Mouse (Mus musculus): ENCODE data around the gene Sbno2. TPM values are rescaled to one million over a fixed set of nuclear protein-coding genes. Genes with fewer than 3 reads are reported as not detected.
A peak's percentile ranks its signal among the peaks of the same experiment; 100 is the strongest.

Gene Sbno2
- polyA plus RNA-seq, 1 experiment from 2014 or later, result 15.0 TPM

DNA sequence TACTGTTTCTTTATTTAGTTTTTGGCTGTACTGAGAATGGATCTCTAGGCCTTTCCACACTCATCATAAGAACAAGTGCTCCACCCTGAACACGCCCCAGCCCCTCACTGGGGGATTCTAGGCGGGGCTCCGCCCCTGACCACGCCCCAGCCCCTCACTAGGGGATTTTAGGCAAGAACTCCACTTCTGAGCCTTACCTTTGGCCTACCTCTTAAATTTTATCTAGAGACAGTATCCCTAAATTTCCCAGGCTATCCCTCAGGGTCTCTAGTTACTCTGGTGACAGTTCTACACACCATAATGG is 80.4 kb downstream of the Sbno2 start:
- H3K4me2 ChIP-seq, result no peak overlapping the region
- no peaks in the 10 kb centered on the region for H3K27me3 ChIP-seq (replicated peaks)
- H3K4me1 ChIP-seq, result peaks cover 60% of the 10 kb centered on the region
- 53% methylated on average over 4 of the region's 4 CpGs for WGBS (ENCODE audit: insufficient replicate concordance)
- no peak overlapping the region for H3K9ac ChIP-seq
- no peak for ATAC-seq
- no peaks in the 10 kb centered on the region for H3K9me3 ChIP-seq (replicated peaks)
- no peak overlapping the region for H3K4me3 ChIP-seq
- H3K36me3 ChIP-seq, result peaks cover 93% of the 10 kb centered on the region
- peak overlapping the region; percentile 20; the same call in 1 of the 2 replicates for H3K27ac ChIP-seq

DNA sequence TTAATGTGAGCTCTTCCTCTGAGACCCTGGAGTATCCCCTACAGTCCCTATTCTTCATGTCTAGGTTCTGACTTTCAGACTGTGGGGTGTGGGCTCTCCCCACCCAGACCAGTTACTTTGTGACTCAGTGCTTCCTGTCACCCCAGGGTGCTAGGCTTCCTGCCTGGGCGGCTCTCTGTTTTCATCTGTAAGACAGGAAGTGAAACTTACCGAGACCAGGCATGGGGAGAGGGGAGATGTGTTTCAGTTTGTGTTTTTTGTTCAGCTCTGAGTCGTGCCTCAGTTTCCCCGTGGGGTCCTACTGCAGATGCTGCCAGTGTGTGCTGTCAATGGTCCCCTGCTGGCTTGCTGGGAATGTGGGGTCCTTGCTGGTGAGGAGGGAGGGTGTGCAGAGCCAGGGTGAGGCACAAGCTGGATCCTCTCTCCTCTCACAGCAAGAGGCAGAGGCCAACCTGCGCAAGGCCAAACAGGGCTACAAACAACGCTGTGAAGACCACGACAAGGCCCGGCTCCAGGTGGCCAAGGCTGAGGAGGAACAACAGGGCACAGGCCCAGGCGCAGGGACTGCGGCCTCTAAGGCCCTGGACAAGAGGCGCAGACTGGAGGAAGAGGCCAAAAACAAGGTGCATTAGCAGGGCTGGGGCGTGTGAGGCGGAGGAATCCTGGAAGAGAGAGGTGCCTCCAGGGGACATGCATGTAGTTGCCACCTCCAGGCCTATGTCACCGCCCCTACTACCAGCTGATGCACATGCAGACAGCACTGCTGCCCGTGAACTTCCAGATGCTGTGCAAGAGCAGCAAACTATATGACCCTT is 80.9 kb downstream of the Sbno2 start:
- Histone ChIP-seq H3K27me3 (replicated peaks) (no peaks in the 10 kb centered on the region), H3K9ac (no peak overlapping the region; the same call in 1 of the 2 replicates), H3K4me1 (peaks cover 65% of the 10 kb centered on the region), H3K9me3 (replicated peaks) (no peaks in the 10 kb centered on the region), H3K27ac (peak overlapping the region; percentile 43), H3K4me2 (no peak overlapping the region), H3K4me3 (no peak overlapping the region), H3K36me3 (peaks cover 92% of the 10 kb centered on the region)
- ATAC-seq, result no peak
- WGBS (ENCODE audit: insufficient replicate concordance), result 76% methylated on average over 15 of the region's 15 CpGs

DNA sequence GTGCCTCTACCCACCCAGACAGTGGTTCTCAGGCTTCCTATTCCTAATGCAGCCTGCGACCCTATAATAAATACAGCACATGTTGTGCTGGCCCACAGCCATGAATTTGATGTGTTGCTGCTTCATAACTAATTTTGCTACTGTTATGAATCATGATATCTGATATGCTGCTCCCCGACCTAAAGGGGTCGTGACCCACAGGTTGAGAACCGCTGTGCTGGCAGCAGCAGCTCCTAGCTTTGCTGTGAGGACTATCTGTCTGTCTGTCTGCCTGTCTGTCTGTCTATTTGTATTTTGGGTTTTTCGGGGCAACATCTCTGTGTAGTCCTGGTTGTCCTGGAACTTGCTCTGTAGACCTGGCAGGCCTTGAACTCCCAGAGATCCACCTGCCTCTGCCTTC is 81.6 kb downstream of the Sbno2 start:
- no peak for ATAC-seq
- Histone ChIP-seq H3K27me3 (replicated peaks) (no peaks in the 10 kb centered on the region), H3K4me2 (no peak overlapping the region), H3K4me3 (no peak overlapping the region), H3K36me3 (peaks cover 85% of the 10 kb centered on the region), H3K9me3 (replicated peaks) (no peaks in the 10 kb centered on the region), H3K27ac (peak overlapping the region; percentile 43; the same call in 1 of the 2 replicates), H3K4me1 (peaks cover 72% of the 10 kb centered on the region), H3K9ac (no peak overlapping the region)
- WGBS (ENCODE audit: insufficient replicate concordance), result 79% methylated on average over 5 of the region's 5 CpGs

DNA sequence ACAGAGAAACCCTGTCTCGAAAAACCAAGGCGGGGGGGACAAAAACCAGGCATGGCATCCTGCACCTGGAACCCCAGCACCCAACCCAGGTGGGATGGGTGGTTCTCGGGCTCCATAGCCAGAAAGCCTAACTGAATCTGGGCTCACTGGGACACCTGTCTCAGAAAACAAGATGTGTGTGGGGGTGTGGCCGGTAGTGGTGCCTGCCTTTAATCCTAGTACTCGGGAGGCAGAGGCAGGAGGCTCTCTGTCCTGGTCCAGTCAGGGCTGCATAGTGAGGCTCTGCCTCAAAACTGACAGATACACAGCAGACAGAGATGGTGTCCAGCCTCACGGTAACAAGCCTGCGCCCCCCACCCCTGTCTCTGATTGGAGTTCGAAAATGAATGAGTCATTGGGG is 82.6 kb downstream of the Sbno2 start:
- Histone ChIP-seq H3K9ac (no peak overlapping the region), H3K4me2 (no peak overlapping the region), H3K4me1 (peaks cover 69% of the 10 kb centered on the region), H3K4me3 (no peak overlapping the region), H3K36me3 (peaks cover 75% of the 10 kb centered on the region), H3K9me3 (replicated peaks) (no peaks in the 10 kb centered on the region), H3K27me3 (replicated peaks) (no peaks in the 10 kb centered on the region), H3K27ac (no peak overlapping the region)
- no peak for ATAC-seq
- WGBS (ENCODE audit: insufficient replicate concordance), result 84% methylated on average over 8 of the region's 8 CpGs

DNA sequence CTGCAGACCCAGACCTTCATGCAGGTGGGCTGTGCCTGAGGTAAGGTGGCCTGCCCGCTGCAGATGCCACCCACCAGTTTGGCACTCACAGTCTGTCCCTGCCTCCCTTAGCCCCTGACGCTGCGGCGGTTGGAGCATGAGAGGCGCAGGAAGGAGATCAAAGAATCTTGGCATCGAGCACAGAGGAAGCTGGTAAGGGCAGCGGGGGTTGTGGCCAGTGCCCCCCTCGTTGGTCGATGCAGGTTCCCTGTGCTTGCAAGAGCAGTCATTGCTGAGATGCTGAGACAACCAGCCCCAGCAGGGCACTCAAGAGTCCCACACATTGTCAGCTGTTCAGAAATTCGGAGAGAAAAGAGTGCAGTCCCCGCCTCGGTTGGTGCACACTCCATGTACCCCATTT is 83.2 kb downstream of the Sbno2 start:
- Histone ChIP-seq H3K27me3 (replicated peaks) (no peaks in the 10 kb centered on the region), H3K4me3 (no peak overlapping the region), H3K9ac (no peak overlapping the region), H3K4me1 (peaks cover 69% of the 10 kb centered on the region), H3K36me3 (peaks cover 69% of the 10 kb centered on the region), H3K9me3 (replicated peaks) (no peaks in the 10 kb centered on the region), H3K4me2 (no peak overlapping the region), H3K27ac (no peak overlapping the region)
- ATAC-seq, result no peak
- 87% methylated on average over 12 of the region's 12 CpGs for WGBS (ENCODE audit: insufficient replicate concordance)

DNA sequence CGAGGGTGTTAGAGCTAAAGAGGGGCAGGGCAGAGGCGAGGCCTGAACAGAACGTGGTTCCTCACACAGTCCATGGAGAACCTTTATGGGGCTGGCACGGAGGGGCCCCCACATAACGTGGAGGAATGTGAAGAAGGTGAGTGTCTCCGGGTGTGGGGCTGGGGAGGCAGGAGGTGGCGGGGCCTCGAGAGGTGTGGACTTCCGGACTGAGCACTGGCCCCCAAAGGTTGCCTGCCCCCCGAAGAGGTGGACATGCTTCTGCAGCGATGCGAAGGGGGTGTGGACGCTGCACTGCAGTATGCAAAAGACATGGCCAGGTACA is 84.1 kb downstream of the Sbno2 start:
- no peak overlapping the region for H3K27ac ChIP-seq
- no peak overlapping the region for H3K4me2 ChIP-seq
- no peak overlapping the region for H3K4me3 ChIP-seq
- no peaks in the 10 kb centered on the region for H3K9me3 ChIP-seq (replicated peaks)
- WGBS (ENCODE audit: insufficient replicate concordance), result 86% methylated on average over 13 of the region's 13 CpGs
- peaks cover 60% of the 10 kb centered on the region for H3K36me3 ChIP-seq
- no peaks in the 10 kb centered on the region for H3K27me3 ChIP-seq (replicated peaks)
- H3K9ac ChIP-seq, result no peak overlapping the region
- no peak for ATAC-seq
- H3K4me1 ChIP-seq, result peaks cover 74% of the 10 kb centered on the region

DNA sequence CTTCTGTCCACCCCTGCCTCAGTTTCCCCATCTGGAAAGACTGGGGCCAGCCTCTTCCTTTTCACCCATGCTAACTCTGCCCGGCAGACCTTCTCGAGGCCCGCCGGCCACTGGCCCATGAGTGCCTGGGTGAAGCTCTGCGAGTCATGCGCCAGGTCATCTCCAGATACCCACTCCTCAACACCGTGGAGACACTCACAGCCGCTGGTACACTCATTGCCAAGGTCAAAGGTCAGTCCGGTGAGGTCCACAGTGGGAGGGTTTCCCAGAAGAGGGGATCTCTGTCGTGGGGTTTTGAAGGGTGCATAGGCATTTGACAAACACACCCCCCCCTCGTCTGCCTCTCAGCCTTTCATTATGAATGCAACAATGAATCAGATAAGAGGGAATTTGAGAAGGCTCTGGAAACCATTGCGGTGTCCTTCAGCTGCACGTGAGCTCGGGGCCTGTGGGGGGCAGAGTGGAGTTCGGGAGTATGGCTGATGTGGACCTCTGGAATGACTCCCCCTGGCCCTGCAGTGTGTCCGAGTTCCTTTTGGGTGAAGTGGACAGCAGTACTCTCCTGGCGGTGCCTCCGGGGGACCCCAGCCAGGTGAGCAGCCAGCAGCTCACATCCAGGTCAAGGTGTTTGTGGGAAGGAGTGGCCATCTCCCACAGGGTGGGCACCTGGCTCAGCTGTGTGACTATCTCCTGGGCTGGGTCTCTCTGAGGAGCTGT is 84.6 kb downstream of the Sbno2 start:
- 80% methylated on average over 18 of the region's 18 CpGs for WGBS (ENCODE audit: insufficient replicate concordance)
- Histone ChIP-seq H3K36me3 (peaks cover 59% of the 10 kb centered on the region), H3K4me1 (peaks cover 74% of the 10 kb centered on the region), H3K27ac (no peak overlapping the region), H3K9ac (no peak overlapping the region), H3K27me3 (replicated peaks) (no peaks in the 10 kb centered on the region), H3K9me3 (replicated peaks) (no peaks in the 10 kb centered on the region), H3K4me3 (no peak overlapping the region), H3K4me2 (peak overlapping the region; percentile 73; the same call in 1 of the 2 replicates)
- no peak for ATAC-seq

DNA sequence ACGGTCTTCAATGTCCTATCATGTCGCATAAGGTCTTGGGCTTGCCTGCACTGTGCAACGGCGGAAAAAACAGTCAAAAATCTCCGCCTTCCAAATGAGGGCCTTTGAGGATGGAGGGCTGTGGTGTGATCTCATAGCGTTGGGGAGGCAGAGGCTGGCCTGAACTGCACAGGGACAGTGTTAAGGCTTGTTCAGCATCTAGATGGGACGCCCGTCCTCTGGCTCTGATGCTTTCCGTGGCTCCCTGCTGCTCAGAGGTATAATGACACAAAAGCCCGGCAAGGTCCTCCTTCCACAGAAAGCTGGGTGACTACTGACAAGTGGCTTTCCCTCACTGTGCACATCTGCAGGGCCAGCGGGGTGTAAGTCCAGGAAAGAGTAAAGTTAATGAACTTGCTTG is 85.2 kb downstream of the Sbno2 start:
- WGBS (ENCODE audit: insufficient replicate concordance), result 67% methylated on average over 11 of the region's 11 CpGs

DNA sequence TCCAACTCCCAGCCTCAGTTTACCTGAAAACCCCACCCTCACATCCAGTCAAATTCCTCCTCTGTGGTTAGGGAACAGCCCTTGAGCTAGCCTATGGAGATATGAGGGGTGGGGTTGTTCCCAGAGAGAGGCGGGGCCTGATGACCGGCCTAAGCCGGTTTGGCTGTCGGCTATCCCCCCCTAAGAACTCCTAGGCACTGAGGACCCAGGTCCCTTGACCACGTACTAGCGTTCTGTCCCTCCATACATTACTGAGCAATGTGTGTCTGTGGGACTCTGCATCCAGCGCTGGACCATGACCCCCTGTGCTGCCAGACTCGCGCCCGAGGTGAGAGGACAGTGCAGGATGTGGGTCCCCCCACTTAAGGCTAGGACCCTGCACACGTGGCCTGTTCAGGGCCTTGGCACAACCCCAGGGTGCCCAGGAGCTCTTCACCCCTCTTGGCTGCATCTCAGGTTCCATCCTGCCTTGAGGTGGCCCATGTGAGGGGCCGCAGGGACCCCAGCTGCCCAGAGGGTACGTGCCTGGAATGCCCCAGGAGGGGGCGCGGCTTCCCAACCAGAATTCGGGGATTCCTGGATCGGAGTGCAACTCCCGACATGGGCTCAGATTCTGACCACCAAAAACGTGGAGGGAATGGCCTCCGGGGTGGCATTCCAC is 85.8 kb downstream of the Sbno2 start:
- H3K27me3 ChIP-seq (replicated peaks), result peaks cover 7% of the 10 kb centered on the region
- no peaks in the 10 kb centered on the region for H3K9me3 ChIP-seq (replicated peaks)
- WGBS (ENCODE audit: insufficient replicate concordance), result 56% methylated on average over 20 of the region's 20 CpGs
- H3K27ac ChIP-seq, result peak overlapping the region; percentile 84
- H3K9ac ChIP-seq, result peak overlapping the region; percentile 56
- peak overlapping the region; percentile 35 for H3K4me3 ChIP-seq
- peaks cover 59% of the 10 kb centered on the region for H3K36me3 ChIP-seq
- peaks cover 73% of the 10 kb centered on the region for H3K4me1 ChIP-seq
- H3K4me2 ChIP-seq, result peak overlapping the region; percentile 73
- peak; percentile 40 for ATAC-seq

More for the DNA sequence above, 85.2 kb downstream of the Sbno2 start:
- Histone ChIP-seq H3K4me2 (peak overlapping the region; percentile 73), H3K9me3 (replicated peaks) (no peaks in the 10 kb centered on the region), H3K27ac (peak overlapping the region; percentile 32; the same call in 1 of the 2 replicates), H3K4me1 (peaks cover 73% of the 10 kb centered on the region), H3K36me3 (peaks cover 59% of the 10 kb centered on the region), H3K4me3 (no peak overlapping the region; the same call in 1 of the 2 replicates), H3K27me3 (replicated peaks) (peaks cover 1% of the 10 kb centered on the region; the same call in 1 of the 2 replicates), H3K9ac (no peak overlapping the region)
- no peak for ATAC-seq

DNA sequence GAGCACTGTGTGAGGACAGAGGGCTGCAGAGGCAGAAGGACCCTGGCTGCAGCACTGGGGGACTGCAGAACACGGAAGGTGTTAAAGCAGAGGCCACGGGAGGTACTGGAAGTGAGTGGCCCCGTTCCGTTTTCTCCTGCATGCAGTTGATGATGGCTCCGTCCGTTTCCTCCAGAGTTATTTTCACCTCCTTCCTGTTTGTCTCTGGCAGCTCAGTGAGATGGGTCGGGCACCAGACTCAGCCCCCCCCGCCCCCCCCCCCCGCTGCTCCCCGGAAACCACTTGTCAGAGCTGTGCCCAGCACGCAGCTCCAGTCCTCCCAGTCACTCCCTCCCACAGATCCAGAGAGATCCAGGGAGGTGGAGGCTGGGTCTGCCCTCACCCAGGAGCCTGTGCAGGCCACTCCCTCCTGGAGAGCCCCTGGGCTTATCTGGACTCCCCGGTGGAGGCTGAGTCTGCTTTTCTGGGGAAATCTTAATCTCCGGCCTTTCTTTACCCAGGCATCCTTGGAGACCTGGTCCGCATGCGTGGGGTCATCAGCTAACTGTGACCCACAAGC is 86.6 kb downstream of the Sbno2 start:
- Histone ChIP-seq H3K36me3 (peaks cover 62% of the 10 kb centered on the region), H3K9me3 (replicated peaks) (no peaks in the 10 kb centered on the region), H3K4me3 (peak overlapping the region; percentile 35), H3K9ac (peak overlapping the region; percentile 56), H3K4me2 (peak overlapping the region; percentile 73), H3K27me3 (replicated peaks) (peaks cover 15% of the 10 kb centered on the region), H3K27ac (peak overlapping the region; percentile 84), H3K4me1 (peaks cover 73% of the 10 kb centered on the region)
- WGBS (ENCODE audit: insufficient replicate concordance), result 8% methylated on average over 13 of the region's 15 CpGs
- ATAC-seq, result peak; percentile 74

DNA sequence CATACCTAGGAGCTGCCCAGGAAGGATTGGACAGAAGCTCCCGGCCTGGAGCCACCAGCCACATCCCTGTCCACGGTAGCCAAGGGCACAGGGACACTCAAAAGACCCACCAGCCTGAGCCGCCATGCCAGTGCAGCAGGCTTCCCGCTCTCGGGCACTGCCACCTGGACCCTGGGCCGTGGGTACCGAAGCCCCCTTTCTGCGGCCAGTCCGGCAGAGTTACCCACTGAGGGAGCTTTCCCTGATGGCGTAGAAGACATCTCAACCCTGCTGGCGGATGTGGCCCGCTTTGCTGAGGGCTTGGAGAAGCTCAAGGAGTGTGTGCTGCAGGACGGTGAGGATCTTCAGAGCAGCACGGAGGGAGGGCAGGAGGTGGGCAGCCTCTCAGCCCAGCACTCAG is 87.6 kb downstream of the Sbno2 start:
- H3K27ac ChIP-seq, result peak overlapping the region; percentile 85
- no peak for ATAC-seq

More for the DNA sequence above, 87.6 kb downstream of the Sbno2 start:
- no peaks in the 10 kb centered on the region for H3K9me3 ChIP-seq (replicated peaks)
- H3K4me1 ChIP-seq, result peaks cover 69% of the 10 kb centered on the region
- peak overlapping the region; percentile 82 for H3K4me2 ChIP-seq
- H3K4me3 ChIP-seq, result peak overlapping the region; percentile 62
- H3K36me3 ChIP-seq, result peaks cover 65% of the 10 kb centered on the region
- H3K27me3 ChIP-seq (replicated peaks), result peaks cover 24% of the 10 kb centered on the region
- 37% methylated on average over 14 of the region's 14 CpGs for WGBS (ENCODE audit: insufficient replicate concordance)
- H3K9ac ChIP-seq, result peak overlapping the region; percentile 70

Data from liver, embryonic 12.5 days (tissue).